Mouse (Mus musculus): Measurements from ENCODE around the gene Satb1. TPM values are rescaled to one million over a fixed set of nuclear protein-coding genes. Genes with fewer than 3 reads are reported as not detected.

Gene Satb1
- total RNA-seq, 2 experiments from 2014 or later = 4.2 to 24.3 TPM

DNA sequence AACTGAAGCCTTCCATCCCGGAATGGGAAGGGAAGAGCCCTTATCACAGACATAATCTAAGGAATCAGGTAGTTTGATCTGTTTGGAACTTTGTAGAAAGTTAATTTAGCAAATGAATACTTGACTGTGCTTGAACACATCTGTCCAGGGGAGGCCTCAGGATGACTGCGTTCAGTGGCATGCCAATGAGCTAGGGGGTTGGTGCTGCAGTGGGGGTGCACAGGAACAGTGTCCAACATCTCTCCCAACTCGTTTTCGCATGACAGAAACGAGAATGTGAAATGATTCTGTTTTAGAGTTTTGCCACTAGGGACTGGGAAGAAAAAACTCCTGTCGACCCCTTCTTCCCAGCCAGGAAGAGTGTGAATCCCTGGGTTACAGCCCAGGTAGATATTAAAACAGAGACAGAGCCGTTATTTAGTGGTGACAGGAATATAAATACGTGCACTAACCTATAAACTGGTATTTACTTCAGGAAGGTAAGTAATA lies 5.1 kb downstream of the Satb1 start:
- ATAC-seq (replicated peaks; ENCODE audit: low FRiP score, poor library complexity, severe bottlenecking) = no peak

DNA sequence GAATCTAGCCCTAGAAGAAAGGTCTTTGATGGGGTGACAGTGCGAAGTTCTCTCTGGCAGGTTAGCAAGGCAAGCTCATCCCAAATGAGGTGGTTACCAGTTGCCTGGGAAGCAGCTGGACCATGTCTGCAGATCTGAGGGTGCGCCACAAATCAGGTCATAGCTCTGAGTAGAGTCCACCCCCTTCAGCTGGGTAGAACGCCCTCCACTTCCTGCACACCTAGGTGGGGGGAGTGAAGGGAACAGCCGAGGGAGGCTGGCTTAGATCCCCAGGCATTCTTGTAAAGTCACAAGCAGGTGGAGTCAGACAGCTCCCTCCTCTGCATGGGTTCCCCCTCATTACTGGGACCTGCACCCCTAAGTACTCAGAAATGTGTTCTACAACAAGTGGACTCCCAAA lies 6.6 kb downstream of the Satb1 start:
- no peak for ATAC-seq (replicated peaks; ENCODE audit: low FRiP score, poor library complexity, severe bottlenecking)

DNA sequence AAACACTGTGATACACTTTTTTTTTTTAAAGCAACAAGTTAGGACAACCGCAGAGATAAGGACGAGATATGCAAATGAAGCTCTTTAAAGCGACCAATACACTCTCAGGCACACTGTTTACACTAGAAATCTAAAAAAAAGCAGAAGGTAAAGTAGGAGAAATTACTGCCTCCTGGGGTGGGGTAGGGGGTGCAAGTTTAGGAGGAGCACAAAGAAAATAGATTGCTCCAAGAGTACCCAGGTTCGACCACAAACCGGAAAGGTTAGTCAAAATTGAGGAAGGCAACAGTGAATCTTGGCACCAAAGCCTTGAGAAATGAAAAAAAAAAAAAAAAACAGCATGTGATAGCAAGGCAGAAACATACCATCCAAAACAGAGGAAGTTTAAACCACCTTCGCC lies 18.8 kb downstream of the Satb1 start:
- no peak for ATAC-seq (replicated peaks; ENCODE audit: low FRiP score, poor library complexity, severe bottlenecking)

DNA sequence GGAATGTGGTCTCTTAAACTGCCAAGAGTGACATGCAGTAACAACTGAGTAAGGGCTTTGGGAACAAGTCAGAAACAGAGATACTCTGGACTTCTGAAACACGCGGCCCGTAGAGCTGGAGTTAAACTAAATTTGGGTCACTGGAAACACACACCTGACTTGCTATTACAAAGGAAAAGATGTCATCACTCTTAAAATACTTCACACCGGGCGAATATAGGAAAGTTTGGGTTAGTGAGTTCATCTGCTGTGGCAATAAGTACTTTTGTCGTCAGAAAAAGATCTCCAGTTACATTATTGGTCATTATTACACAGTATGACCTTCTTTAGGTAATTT lies 19.3 kb downstream of the Satb1 start:
- no peak for ATAC-seq (replicated peaks; ENCODE audit: low FRiP score, poor library complexity, severe bottlenecking)

DNA sequence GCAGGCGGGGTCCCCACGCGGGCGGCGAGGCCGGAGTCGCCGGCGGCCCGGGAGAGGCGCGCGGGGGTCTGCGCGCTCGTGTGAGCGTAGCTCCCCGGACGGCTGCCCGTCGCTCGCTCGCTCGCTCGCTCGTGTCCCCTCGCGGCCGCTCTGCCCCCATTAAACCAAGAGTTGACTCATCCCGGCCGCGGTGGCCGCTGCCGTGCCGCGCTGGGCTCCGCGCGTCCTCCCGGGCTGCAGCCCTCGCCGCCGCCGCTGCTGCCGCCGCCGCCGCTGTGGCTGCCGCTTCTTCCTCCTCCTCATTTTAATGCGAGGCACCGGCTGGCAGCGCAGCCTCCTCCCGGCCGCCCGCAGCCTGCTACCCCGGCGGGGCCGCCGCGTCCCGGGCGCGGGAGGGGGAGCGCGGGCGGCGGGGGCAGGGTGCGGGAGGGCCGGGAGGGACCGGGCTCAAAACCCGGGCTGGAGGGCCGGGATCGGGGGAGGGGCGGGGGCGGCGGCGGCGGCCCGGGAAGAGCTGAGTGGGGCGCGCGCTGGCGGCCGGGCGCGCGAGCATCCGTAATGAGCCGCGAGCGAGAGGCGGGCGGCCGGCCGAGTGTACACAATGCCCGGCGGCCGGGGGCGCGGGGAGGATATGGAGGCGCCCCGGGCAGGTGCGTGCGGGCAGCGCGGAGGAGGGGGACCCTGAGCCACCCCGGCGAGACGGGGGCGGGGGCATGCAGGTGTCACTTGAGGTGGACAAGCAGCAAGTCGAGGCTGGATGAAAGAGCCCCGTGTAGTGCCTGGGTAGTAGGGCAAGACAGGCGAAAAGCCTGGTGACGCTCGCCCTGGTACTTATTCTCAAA lies 19.9 kb downstream of the Satb1 start:
- no peak for ATAC-seq (replicated peaks; ENCODE audit: low FRiP score, poor library complexity, severe bottlenecking)

DNA sequence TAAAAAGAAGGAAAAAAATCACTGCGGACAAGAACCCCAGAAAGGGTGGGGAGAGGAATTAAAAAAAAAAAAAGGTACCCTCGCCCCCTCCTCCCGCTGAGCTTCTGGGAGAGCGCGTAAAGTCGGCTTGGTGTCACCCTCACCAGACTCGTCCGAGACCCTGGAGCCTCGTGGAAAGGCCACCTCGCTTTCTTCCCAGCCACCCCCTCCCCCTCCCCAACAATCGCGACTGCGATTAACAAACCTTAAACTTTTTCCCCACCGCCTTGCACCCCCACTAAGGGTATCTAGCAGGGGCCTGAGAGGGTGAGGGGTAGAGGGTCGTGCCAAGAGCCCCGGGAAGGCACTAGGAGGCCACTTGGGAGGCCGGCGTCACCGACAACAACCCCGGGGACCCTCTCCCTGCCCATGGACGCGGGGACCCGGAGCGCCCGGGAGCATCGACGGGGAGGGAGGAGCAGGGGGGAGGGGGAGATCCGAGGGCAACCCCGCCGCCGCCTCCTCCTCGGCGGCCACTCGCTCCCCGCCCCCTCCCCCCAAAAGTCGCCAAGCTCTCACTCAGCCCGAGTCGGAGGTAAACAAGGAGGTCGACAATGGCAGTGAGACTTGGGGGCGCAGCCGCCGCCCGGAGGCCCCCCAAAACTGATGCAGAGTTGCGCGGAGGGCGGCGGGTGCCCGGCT lies 20.7 kb downstream of the Satb1 start:
- ATAC-seq (replicated peaks; ENCODE audit: low FRiP score, poor library complexity, severe bottlenecking) = no peak

DNA sequence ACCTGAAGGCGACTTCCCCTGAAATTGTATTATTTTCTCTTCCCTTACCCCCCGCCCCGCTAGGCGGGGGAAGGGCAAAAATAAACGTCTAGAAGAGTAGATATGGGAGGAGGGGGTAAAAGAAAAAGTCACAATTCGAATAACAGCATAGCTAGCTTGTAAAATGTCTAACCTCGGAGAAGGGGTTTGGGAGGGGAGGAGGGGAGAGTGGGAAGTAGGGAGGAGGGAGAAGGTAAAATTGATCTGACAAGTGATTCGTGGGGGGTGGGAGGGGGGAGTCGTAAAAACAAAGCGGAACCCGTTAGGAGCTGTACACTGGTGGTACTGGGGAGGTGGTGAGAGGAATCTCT lies 21.2 kb downstream of the Satb1 start:
- ATAC-seq (replicated peaks; ENCODE audit: low FRiP score, poor library complexity, severe bottlenecking) = no peak

DNA sequence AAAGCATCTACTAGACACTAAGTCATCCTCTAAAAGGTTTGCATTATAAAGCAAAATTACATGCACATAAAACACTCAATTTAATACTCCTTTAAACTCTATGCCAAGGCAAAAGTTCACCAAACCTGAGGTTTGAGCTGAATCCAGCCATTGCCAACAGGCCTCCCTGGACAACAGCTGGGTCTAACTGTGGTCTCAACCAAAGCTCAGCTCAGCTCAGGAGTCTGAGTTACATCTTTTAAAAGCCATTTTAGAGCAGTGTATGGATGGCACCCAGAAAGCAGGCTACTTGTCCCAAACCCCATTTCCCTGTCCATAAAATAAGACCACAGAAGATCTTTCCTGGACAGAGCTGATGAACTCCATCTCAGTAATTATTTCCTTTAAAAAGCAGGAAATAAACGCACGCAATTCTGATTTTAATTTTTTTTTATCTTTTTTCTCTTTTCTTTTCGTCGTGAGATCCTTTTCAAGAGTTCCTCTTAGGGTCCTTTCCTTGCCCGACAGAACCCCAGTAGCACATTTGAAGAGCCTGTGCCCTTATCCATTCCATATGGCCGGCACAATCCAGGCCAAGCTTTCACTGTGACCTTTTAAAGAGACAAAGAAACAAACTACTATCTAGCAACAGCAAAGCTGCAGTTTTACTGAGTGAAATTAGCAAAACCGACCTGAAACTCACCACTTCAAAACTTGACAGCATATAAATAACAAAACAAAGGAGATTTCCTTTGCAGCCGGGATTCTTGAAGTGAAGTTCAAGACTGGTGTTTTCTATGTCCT lies 21.8 kb downstream of the Satb1 start:
- no peak for ATAC-seq (replicated peaks; ENCODE audit: low FRiP score, poor library complexity, severe bottlenecking)

DNA sequence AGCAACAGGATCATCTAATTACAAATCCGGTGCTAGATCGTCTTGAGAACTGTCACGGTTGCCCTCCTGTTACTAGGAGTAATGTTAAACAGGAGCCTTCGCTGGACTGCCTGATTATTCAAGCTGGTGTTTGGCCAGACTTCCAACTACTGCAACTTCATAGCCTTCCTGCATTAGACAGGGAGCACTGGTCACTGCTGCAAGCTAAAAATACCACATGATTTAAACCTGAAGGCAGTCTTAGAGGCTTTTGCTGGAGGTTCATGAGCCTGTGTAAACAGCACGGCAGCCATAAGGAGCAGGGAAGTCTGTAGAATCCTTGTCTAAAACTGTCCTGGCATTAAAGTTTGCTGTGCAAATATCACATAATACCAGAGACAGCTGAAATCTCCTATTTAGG lies 25.7 kb downstream of the Satb1 start:
- ATAC-seq (replicated peaks; ENCODE audit: low FRiP score, poor library complexity, severe bottlenecking) = no peak

DNA sequence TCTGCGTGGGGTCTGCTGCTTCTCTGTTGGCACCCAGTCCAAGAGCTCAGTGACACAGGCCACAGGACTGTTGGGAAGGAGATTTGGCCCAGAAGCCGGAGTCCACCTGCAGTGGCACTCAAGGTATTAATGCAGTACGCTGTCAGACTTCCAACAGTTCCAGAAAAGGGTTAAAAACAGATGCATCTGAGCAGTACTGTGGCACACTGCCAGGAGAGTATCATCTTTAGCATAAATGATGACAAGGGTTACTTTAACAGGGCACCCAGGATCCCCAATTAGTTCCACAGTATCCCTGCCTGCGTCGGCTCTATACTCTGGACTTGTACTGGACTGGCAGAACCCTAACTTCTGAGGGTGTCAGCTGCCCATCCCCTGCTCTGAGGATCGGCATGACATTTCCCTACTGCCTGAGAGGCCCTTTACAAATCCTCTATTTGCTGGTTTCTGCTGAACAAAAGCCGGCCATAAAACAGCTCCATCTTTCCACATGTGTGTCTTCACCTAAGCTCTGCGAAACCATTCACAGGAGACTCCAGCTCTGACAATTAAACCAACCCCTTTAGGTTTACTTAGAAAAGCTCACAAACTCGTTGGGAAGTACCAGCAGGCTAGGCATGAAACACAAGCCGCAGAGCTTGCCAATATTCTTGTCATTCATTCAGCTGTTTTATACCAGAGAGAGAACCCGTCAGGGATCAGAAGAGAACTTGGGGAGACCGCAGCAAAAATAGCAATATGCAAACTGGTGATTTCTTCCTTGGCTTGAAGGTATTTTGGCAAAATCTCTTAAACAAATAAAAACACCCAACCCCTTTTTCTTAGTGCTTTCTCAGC lies 26.7 kb downstream of the Satb1 start:
- no peak for ATAC-seq (replicated peaks; ENCODE audit: low FRiP score, poor library complexity, severe bottlenecking)

DNA sequence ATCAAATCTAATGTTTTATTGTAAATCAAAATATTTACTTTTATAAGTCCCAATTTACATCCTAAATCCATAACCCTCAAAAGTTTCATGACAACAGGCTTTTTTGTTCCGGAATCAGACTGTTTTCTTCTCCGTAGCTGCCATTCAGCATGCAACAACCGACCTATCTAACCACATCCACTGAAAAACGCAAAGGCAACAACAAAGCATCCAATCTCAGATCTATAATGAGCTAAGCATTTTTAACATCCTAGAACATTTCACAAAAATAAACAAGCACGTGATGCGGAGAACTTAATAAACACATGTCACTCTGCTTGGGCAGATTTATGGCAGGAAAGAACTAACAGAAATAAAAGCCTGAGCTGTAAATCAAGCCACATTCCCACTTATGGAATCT lies 32.9 kb downstream of the Satb1 start:
- no peak for ATAC-seq (replicated peaks; ENCODE audit: low FRiP score, poor library complexity, severe bottlenecking)

DNA sequence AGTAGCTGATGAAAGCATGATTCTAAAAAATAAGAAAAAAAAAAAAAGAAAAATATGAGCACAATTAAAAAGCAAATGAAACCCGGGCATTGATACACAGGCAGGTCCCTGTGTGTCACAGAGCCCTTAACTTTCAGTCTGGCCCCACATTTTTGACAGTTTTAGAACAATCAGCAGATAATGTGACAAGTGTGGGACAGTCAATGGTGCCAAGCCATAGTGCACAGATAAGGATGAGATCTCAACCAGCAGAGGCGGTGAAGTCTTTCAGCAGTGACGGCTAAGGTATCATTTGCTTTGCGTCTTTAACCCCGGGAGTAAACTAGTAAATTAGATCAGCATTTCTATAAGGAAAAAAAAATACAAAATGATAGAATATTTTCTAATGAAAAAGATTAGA lies 36.6 kb downstream of the Satb1 start:
- no peak for ATAC-seq (replicated peaks; ENCODE audit: low FRiP score, poor library complexity, severe bottlenecking)

DNA sequence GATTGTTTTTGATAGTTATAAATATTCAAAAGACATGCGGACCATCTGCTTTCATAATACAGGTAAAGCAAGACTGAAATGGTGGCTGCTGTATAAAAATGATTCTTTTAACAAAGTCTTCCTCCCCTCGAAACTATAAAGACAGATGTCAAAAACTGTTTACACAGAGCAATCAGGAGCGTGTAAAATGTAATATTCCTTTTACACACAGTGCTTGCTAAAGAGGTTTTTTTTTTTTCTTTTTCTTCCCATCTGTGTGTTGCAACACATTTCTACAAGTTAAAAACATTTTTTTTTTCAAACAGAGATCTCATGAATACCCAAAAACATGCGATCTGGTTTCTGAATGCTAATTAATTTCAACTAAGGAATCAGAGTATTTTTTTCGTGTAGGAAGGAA lies 41.9 kb downstream of the Satb1 start:
- ATAC-seq (replicated peaks; ENCODE audit: low FRiP score, poor library complexity, severe bottlenecking) = no peak

DNA sequence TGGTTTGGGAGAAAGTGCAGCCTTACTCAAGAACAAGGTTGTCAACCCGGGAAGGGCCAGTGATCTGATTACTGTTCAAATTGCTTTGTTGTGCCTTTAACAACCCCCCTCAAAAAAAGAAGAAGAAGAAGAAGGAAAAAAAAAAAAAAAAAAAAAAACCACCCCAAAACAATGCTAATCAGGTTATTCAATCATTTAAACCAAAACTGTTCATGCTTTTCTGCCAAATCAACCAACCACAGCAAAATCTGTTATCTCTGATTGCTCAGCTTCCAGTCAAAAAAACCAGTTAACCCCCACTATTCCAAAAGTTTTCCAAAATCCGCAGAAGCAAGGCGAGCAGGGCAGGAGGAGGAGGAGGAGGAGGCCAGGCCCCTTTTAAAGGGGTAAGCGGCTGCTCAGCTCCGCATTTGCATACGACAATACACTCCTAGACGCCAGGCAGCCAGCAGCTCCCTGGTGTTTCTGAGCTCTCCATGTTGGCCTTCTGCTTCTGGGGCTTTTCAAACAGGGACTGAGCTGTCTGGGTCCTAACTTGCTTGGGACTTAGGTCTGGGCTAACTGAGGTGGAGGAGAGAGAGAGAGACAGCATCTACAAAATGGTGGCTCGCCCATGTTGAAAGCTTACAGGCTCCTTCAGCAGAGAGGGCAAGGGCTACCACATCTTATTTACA lies 42.6 kb downstream of the Satb1 start:
- ATAC-seq (replicated peaks; ENCODE audit: low FRiP score, poor library complexity, severe bottlenecking) = no peak

DNA sequence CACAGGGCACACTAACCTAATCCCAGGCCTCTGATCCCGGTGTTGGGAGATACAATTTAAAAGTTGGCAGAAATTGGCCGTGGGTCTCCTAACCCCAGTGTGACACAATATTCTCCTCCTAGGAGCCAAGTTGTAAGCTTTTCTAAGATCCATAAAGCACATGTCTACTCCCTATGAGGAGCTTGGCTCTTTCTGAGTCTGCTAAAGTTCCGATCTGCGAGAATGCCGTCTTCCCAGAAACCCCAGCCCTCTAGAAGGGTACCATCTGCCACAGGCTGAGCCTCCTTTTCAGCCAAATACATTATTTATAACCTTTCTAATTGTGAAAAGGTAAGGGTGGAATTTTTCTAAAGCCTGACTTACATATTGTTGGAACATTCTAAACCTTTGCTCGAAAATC lies 43.3 kb downstream of the Satb1 start:
- no peak for ATAC-seq (replicated peaks; ENCODE audit: low FRiP score, poor library complexity, severe bottlenecking)

DNA sequence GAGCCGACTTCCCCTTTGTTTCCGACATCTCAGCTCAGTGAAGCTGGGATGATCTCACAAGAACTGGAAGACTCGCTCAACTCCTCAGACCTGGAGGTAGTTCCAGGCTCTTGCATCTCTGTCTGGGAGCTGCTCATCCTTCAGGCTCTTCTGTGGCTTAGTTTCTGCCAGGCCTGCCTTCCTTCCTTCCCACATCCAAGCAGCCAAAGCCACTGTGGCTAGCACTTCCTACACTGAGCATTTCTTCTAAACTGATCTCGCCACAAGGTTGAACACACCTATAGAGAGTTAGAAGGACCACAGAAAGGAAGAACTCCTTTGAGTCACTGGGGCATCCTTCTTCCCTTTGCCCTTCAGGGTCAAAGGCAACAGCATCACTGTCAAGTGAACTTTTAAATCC lies 44.0 kb downstream of the Satb1 start:
- no peak for ATAC-seq (replicated peaks; ENCODE audit: low FRiP score, poor library complexity, severe bottlenecking)

DNA sequence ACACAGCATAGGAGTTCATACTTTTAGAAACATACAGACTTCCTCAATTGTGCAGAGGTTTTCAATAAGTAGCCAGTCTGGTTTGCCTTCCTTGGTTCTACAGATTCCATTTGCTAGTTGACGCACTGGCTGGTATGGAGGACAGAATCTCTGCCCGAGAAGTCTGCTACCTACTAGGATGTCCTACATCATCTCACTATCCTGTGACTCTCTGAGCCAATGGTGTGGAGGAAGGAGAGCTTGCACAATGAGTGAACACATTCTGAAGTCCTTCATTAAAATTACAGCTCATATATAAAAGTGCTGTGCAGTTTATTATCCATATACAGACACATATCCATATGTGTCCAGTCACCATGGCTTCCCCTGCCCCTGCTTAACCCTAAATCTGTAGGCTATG lies 45.1 kb downstream of the Satb1 start:
- no peak for ATAC-seq (replicated peaks; ENCODE audit: low FRiP score, poor library complexity, severe bottlenecking)

DNA sequence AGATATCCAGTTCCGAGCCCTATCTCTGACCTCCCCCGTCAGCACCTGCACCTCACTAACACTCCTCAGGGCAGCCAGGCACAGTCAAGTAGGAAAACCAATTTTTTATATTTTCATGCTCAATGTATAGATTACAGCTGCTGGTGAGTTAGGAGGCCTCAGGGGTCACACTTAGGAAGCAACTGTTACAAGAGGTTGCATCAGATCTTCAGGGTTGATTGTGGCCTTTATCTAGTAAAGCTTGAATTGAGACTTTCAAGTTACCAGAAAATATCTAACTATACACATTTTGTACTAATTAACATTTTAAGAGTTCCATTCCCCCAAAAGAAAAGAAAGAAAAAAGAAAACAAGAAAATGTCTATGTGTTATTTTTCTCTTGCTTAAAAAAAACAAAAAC lies 47.0 kb downstream of the Satb1 start:
- ATAC-seq (replicated peaks; ENCODE audit: low FRiP score, poor library complexity, severe bottlenecking) = no peak

DNA sequence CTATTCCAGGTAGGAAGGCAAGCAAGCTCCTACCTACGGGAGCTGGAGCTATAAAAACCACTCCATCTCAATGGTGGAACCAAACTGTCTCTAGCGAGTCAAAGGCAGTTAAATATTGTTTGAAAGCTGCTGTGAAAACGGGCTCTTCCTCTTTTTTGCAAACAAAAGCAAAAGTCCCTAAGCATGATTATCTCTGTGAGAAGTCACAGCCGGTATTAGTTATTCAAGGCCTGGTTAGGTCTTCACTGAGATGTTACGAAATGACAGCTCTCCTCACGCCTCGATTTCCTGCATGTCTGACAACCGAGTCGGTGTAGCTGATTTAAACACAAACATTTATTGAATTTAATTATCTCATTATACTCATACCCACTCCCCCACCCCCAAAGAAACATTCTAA lies 48.2 kb downstream of the Satb1 start:
- ATAC-seq (replicated peaks; ENCODE audit: low FRiP score, poor library complexity, severe bottlenecking) = no peak

Measured in erythroid progenitor cell, adult 5-6 weeks (primary cell).